Mouse (Mus musculus) stomach, postnatal 0 days (tissue): ENCODE results near the gene Coro1a.

Experiments used
- CTCF ChIP-seq: IDR thresholded peaks from 2 replicates; pipeline ENCODE4 v1.5.1; 2016; ENCODE audit warnings: antibody characterized with exemption, low read depth, mild to moderate bottlenecking, moderate library complexity
- EP300 ChIP-seq: optimal IDR thresholded peaks from 2 replicates; pipeline ENCODE3; 2016; ENCODE audit warnings: antibody characterized with exemption

DNA sequence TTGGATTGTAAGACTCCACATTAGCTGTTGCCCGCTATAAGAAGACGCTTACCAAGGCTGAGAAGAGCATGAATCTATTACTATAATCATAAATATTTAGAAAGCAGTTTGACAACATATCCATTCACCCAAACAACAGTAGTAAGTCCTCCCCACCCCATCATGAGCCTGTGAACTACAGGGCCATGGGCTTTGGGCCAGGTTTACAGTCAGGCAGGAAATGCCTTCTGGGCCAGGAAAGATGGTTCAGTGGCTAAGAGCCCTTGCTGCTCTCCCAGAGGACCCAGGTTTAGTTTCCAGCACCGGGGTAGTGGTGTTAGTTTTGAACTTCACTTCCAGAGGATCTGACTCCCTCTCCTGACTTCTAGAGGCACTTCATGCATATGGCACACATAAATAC is 10.0 kb upstream of the Coro1a start:
- no peak for TF ChIP-seq CTCF
- TF ChIP-seq EP300 = no peak
